Mouse (Mus musculus) kidney, adult 2 months (tissue): ENCODE measurements at regions not wholly inside any gene's neighbourhood (a gene's known extent, or its start where the extent isn't known, plus 50 kb on each side); places are given as distances from the start of the nearest gene placed in this dataset.
A peak's percentile ranks its signal among the peaks of the same experiment; 100 is the strongest.
"Not testable (repeated sequence)": the region's sequence is repeated elsewhere in the genome, so short reads cannot be mapped to it uniquely, and the experiment has no call there.

ENCODE experiments used
- DNase-seq: peaks from one replicate; pipeline ENCODE4 v3.0.0; 2021
- H3K27ac ChIP-seq: fragments of 200-500 bp; 2 replicates; pipeline ENCODE4 v1.5.1; 2012; ENCODE audit warnings: low read depth, low read length, control low read depth, inconsistent platforms; ENCODE audit not compliant: insufficient read depth
- H3K27me3 ChIP-seq: fragments of 200-500 bp; replicated peaks from 2 replicates; pipeline ENCODE4 v1.6.1; 2012; ENCODE audit warnings: mild to moderate bottlenecking, moderate library complexity, low read length, inconsistent platforms; ENCODE audit not compliant: control insufficient read depth, insufficient read depth
- H3K36me3 ChIP-seq: fragments of 200-500 bp; 2 replicates; pipeline ENCODE4 v1.6.1; 2012; ENCODE audit warnings: mild to moderate bottlenecking, moderate library complexity, low read length, inconsistent platforms; ENCODE audit not compliant: control insufficient read depth, insufficient read depth
- H3K4me1 ChIP-seq: fragments of 200-500 bp; 2 replicates; pipeline ENCODE4 v1.6.1; 2011; ENCODE audit warnings: low read length; ENCODE audit not compliant: control insufficient read depth, insufficient read depth
- H3K4me3 ChIP-seq: fragments of 200-500 bp; 2 replicates; pipeline ENCODE4 v1.5.1; 2011; ENCODE audit warnings: mild to moderate bottlenecking, low read depth, low read length, control low read depth; ENCODE audit not compliant: insufficient read depth
- CTCF ChIP-seq: fragments of 200-500 bp; conservative IDR thresholded peaks from 2 replicates; pipeline ENCODE4 v1.5.1; 2011; ENCODE audit warnings: low read depth, mild to moderate bottlenecking, control low read depth, low read length, moderate library complexity, mixed read lengths; ENCODE audit not compliant: insufficient read depth, insufficient read length
- POLR2A ChIP-seq: fragments of 200-500 bp; IDR thresholded peaks from one replicate; pipeline ENCODE4 v1.6.1; 2011; ENCODE audit warnings: low read depth, low read length, control low read depth
- WGBS: fragments of 180-500 bp; shearing (Covaris S2); methylation state at CpG from one replicate; pipeline ENCODE4 v1.1.7; 2018; 5-methylcytosine and 5-hydroxymethylcytosine counted together

DNA sequence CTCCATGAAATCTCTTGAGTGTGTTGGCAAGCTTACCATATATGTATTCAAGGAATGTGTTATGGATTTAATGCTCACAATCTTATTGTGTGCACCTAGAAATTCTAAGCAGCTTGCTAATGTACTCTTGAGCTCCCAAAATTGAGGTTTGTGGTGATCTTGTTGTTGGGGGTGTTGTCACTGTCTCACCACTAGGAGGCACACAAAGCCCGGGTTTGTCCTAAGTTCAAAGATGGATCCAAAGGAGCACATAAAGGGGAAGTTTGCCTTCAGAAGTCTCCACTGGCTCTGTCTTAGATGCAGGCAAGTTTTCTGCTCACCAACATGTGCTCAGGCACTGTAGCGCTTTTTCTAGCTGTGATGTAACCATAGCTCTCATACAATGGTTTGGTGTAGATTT, 151.8 kb downstream of the Mrgpra4 start:
- Histone ChIP-seq H3K36me3 (no peaks in the 10 kb centered on the region), H3K27ac (no peak overlapping the region), H3K27me3 (no peaks in the 10 kb centered on the region), H3K4me3 (no peak overlapping the region), H3K4me1 (no peaks in the 10 kb centered on the region)
- DNase-seq: no peak
- WGBS: 29% methylated on average over 2 of the region's 2 CpGs
- TF ChIP-seq POLR2A (no peak), CTCF (peak; percentile 28; the same call in 1 of the 2 replicates)

DNA sequence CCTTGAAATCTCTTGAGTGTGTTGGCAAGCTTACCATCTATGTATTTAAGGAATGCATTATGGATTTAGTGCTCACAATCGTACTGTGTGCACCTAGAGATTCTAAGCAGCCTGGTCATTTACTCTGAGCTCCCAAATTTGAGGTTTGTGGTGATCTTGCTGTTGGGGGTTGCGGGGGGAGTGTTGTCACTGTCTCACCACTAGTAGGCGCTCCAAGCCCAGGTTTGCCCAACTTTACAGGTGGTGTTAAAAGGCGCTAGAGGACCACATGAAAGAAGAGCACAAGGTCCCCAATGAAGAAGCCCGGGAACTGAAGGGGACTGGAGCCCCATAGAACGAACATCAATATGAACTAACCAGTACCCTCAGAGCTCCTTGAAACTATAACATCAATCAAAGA, 180.2 kb upstream of the Mrgpra3 start:
- TF ChIP-seq CTCF (0 out of 2 replicates have a peak, but pooled peaks have one; percentile 14), POLR2A (no peak)
- Histone ChIP-seq H3K4me3 (no peak overlapping the region), H3K4me1 (no peaks in the 10 kb centered on the region), H3K27me3 (no peaks in the 10 kb centered on the region), H3K27ac (no peak overlapping the region), H3K36me3 (no peaks in the 10 kb centered on the region)
- no peak for DNase-seq
- 71% methylated on average over 6 of the region's 6 CpGs for WGBS

DNA sequence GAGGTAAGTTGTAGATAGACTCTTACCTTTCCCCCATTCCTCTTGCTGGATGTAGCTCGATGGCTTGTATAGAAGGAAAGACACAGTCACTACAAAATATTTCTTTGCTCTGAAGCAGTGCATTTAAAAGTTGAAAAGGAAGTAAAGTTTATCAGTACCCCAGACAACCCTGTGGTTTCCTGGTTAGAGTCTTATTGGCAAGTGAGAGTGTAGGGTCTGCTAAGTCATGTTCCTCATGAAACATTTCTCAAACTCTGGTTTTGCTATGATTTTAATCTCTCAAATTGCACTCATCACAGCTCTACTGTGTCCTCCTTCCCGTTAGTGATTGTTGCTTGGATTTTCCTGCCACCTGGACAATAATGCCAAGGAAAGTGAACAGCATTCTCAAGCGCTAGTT, 146.4 kb upstream of the Mrgpra3 start:
- WGBS: 52% methylated on average over 3 of the region's 3 CpGs
- Histone ChIP-seq H3K27me3 (no peaks in the 10 kb centered on the region), H3K36me3 (no peaks in the 10 kb centered on the region), H3K4me3 (no peak overlapping the region), H3K4me1 (no peaks in the 10 kb centered on the region), H3K27ac (no peak overlapping the region)
- no peak for DNase-seq
- TF ChIP-seq CTCF: no peak
- TF ChIP-seq POLR2A: no peak

DNA sequence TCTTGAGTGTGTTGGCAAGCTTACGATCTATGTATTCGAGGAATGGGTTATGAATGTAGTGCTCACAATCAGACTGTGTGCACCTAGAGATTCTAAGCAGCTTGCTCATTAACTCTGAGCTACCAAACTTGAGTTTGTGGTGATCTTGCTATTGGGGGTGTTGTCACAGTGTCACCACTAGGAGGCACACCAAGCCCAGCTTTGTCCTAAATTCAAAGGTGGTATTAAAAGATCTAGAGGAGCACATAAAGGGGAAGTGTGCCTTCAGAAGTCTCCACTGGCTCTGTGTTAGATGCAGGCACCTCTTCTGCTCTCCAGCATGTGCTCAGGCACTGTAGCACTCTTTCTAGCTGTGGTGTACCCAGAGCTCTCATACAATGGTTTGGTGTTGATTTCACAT, 138.9 kb upstream of the Mrgpra3 start:
- H3K4me3 ChIP-seq, H3K4me1 ChIP-seq, H3K27ac ChIP-seq, H3K36me3 ChIP-seq, DNase-seq, H3K27me3 ChIP-seq: not testable (repeated sequence)
- 91% methylated on average over 2 of the region's 2 CpGs for WGBS

DNA sequence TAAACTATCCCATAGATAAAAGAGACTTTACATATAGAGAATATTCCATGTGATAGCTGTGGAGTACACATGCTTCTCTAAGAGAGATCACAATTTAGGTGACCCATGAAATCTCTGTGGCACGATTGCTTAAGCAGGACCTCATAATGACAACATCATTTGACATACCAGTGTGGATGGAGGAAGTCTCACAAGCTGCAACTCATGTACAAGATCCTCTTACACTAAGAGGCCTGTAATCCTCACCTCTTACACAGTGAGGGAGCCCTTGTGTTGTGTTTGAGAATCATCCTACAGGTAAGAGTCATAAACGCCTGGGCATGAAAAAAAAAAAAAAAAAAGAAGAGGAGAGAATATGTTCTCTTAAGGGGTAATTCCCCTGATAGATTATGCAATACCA, 89.9 kb upstream of the Mrgpra3 start:
- H3K4me3 ChIP-seq: no peak overlapping the region
- H3K4me1 ChIP-seq: no peaks in the 10 kb centered on the region
- H3K27me3 ChIP-seq: no peaks in the 10 kb centered on the region
- WGBS: 65% methylated on average over 2 of the region's 2 CpGs
- DNase-seq: no peak
- no peak overlapping the region for H3K27ac ChIP-seq
- TF ChIP-seq POLR2A (no peak), CTCF (no peak)
- H3K36me3 ChIP-seq: no peaks in the 10 kb centered on the region

DNA sequence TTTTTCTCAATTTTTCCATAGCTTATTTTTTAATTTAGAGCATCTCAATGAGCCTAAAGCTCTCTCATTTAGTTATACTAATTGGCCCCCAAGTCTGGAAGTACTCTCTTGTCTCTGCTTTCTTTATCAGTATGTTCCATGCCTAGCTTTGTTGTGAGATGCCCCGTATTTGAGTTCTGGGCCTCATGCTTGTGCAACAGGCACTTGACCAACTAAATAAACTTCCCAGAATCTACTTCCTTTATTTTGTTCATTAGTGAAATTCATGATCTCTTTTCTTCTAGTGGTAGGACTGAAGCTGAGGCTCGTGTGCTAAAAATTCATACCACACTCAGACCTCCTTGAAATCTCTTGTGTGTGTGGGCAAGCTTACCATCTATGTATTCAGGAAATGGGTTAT, 75.8 kb upstream of the Mrgpra3 start:
- Histone ChIP-seq H3K27me3 (no peaks in the 10 kb centered on the region), H3K4me3 (no peak overlapping the region), H3K27ac (no peak overlapping the region), H3K4me1 (no peaks in the 10 kb centered on the region), H3K36me3 (no peaks in the 10 kb centered on the region)
- DNase-seq: no peak
- WGBS: 75% methylated on average over 2 of the region's 2 CpGs
- TF ChIP-seq CTCF: no peak
- no peak for TF ChIP-seq POLR2A
